Mouse (Mus musculus): ENCODE measurements around the gene Rab11fip4. TPM values are rescaled to one million over a fixed set of nuclear protein-coding genes. Genes with fewer than 3 reads are reported as not detected.
A peak's percentile ranks its signal among the peaks of the same experiment; 100 is the strongest.

Rab11fip4 gene
- total and polyA plus RNA-seq, 2 experiments from 2014 or later = 17.4 to 69.3 TPM

DNA sequence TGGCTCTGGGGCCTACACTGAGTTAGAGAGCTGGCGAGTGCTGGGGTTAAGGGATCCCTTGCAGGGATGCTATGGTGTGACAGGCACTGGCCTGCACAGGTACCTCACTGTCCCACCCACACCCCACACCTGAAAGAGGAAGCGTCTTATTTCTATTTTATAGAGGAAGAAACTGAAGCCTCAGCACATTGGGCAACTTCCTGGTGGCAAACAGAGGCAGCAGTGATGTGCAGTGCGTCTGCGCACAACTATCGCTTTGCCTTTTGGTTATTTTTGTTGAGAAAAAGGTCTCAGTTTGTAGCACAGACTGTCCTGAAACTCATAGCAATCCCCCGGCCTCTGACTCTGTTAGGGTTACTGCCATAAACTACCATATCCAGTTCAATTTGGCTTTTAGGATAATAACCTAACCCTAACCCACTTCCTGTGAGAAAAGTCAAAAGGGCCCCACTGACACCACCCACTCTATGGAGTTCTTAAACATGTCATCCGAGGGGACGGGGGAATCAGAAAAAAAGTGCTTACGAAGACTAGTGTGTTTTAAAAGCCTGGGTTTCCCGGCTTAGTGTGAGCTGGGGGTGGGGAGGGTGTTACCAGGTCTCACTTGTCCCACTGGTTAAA lies 67.3 kb downstream of the Rab11fip4 start:
- Histone ChIP-seq H3K4me1 (ENCODE audit: insufficient read depth, low read length) (0 out of 2 replicates have a peak, but pooled peaks cover 8% of the 10 kb centered on the region), H3K9ac (replicated peaks; ENCODE audit: low read length) (no peak overlapping the region), H3K27ac (no peak overlapping the region), H3K4me2 (ENCODE audit: low read depth, low read length) (no peak overlapping the region), H3K9me3 (ENCODE audit: low read length) (no peaks in the 10 kb centered on the region), H3K4me3 (ENCODE audit: low read length) (no peak overlapping the region), H3K27me3 (ENCODE audit: insufficient read depth, low read length) (no peaks in the 10 kb centered on the region), H3K36me3 (ENCODE audit: insufficient read depth, low read length) (no peaks in the 10 kb centered on the region)
- no peak for TF ChIP-seq CTCF (IDR thresholded peaks at IDR 0.05; ENCODE audit: low read depth)
- DNase-seq (ENCODE audit: low spot score) (no peak), ATAC-seq (no peak)
- WGBS = 93% methylated on average over 10 of the region's 10 CpGs

DNA sequence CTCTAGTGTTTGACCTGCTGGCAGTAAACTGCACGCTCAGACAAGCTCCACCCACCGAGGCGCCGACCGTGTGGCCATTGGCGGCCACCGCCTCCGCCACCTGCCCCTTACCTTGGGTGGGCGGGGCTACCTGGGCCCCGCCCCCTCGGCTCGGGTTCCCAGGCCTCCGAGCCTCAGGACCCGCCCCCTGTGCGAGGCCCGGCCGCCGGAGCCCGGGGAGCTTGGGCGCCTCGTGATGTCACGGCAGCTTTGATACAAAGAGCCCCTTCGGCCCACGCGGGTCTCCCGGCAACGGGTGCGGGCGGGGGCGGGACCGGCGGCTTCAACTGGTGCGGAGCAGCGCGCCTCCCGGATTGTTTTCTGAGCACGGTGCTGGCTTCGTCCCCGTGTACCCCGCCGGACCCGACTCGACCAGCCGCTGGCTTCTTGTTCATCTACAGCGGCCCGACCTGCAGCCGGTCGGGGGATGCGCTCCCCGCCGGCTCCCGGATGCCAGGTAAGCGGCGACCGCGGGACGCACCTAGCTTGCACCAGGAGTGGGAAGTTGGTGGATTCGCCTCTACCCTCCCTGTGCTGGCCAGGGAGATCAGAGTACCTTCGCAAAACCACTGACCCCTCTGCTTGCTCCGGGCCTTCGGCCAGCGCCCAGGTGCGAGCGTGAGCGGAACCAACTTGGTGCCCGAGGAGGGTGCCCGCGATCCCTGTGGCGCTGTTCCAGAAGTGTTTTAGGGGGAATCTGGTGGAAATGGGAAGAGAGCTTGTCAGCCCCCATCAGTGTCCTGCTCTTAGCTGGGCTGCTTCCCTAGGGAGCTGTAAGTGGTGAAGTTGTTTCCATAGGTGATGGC lies 69.6 kb downstream of the Rab11fip4 start:
- peak; percentile 86 for DNase-seq (ENCODE audit: low spot score)
- H3K4me3 ChIP-seq (ENCODE audit: low read length) = peak overlapping the region; percentile 55
- H3K9me3 ChIP-seq (ENCODE audit: low read length) = no peaks in the 10 kb centered on the region
- no peaks in the 10 kb centered on the region for H3K27me3 ChIP-seq (ENCODE audit: insufficient read depth, low read length)
- H3K36me3 ChIP-seq (ENCODE audit: insufficient read depth, low read length) = no peaks in the 10 kb centered on the region
- peak overlapping the region; percentile 60; the same call in 1 of the 2 replicates for H3K27ac ChIP-seq
- ATAC-seq = peak; percentile 92
- H3K9ac ChIP-seq (replicated peaks; ENCODE audit: low read length) = peak overlapping the region; percentile 76
- WGBS = under 1% methylated on average over 69 of the region's 69 CpGs
- 0 out of 2 replicates have a peak, but pooled peaks cover 8% of the 10 kb centered on the region for H3K4me1 ChIP-seq (ENCODE audit: insufficient read depth, low read length)
- peak overlapping the region; percentile 96 for H3K4me2 ChIP-seq (ENCODE audit: low read depth, low read length)
- no peak for TF ChIP-seq CTCF (IDR thresholded peaks at IDR 0.05; ENCODE audit: low read depth)

DNA sequence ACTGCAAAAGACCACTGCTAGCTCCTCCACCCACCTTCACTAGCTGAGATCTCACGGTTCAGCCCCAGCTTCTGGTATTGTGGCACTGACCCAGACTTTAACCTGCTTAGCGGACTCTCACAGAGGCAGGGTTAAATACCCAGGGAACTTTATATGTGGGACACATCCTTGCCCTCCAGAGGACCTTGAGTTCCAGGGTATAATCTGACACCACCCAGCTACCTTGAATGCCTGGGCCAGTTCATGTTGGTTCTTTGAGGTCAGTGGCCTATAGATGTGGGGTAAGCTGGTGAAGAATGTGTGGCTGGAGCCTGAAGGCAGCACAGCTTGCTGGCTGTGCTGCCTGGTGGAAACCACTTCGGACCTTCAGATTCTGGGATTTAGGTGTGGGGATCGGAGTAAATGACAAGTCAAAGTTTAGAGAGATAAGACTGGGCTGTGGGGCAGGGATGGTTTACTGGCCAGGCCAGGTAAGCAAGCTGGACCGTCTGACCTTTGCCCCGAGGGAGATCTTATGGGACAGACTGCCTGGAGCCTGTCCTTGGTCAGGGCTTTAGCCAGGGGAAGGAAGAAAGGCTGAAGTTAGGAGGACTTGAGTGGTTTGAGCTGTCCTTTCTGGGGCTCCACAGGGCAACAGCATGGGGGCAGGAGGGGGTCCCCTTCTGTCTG lies 71.0 kb downstream of the Rab11fip4 start:
- Histone ChIP-seq H3K4me1 (ENCODE audit: insufficient read depth, low read length) (peaks cover 8% of the 10 kb centered on the region; the same call in 1 of the 2 replicates), H3K9me3 (ENCODE audit: low read length) (no peaks in the 10 kb centered on the region), H3K27ac (no peak overlapping the region), H3K4me3 (ENCODE audit: low read length) (no peak overlapping the region), H3K36me3 (ENCODE audit: insufficient read depth, low read length) (no peaks in the 10 kb centered on the region), H3K9ac (replicated peaks; ENCODE audit: low read length) (no peak overlapping the region), H3K27me3 (ENCODE audit: insufficient read depth, low read length) (no peaks in the 10 kb centered on the region), H3K4me2 (ENCODE audit: low read depth, low read length) (peak overlapping the region; percentile 96; the same call in 1 of the 2 replicates)
- 68% methylated on average over 6 of the region's 6 CpGs for WGBS
- ATAC-seq (no peak), DNase-seq (ENCODE audit: low spot score) (no peak)
- TF ChIP-seq CTCF (IDR thresholded peaks at IDR 0.05; ENCODE audit: low read depth) = no peak

DNA sequence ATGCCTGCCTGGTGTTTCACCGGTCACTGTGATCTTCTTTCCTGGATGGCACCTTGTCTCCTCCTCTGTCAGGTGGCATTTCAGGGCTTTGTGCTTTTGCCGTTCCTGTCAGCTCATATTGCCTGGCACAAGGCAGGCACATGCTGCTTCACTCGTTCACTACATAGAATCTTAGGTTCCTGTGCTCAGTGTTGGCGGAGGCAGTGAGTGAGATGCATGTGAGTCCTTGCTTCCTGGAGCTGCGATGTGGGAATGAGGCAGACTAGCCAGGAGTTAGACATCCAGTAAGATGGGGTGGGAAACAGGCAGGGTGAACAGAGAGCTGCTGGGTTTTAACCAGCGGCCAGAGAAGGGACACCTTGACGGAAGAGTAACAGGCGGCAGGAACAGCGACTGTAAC lies 72.1 kb downstream of the Rab11fip4 start:
- Histone ChIP-seq H3K27ac (no peak overlapping the region), H3K4me3 (ENCODE audit: low read length) (no peak overlapping the region), H3K9ac (replicated peaks; ENCODE audit: low read length) (no peak overlapping the region), H3K9me3 (ENCODE audit: low read length) (no peaks in the 10 kb centered on the region), H3K36me3 (ENCODE audit: insufficient read depth, low read length) (no peaks in the 10 kb centered on the region), H3K4me2 (ENCODE audit: low read depth, low read length) (no peak overlapping the region), H3K27me3 (ENCODE audit: insufficient read depth, low read length) (no peaks in the 10 kb centered on the region), H3K4me1 (ENCODE audit: insufficient read depth, low read length) (peaks cover 8% of the 10 kb centered on the region; the same call in 1 of the 2 replicates)
- WGBS = 78% methylated on average over 9 of the region's 9 CpGs
- DNase-seq (ENCODE audit: low spot score) (no peak), ATAC-seq (no peak)
- no peak for TF ChIP-seq CTCF (IDR thresholded peaks at IDR 0.05; ENCODE audit: low read depth)

DNA sequence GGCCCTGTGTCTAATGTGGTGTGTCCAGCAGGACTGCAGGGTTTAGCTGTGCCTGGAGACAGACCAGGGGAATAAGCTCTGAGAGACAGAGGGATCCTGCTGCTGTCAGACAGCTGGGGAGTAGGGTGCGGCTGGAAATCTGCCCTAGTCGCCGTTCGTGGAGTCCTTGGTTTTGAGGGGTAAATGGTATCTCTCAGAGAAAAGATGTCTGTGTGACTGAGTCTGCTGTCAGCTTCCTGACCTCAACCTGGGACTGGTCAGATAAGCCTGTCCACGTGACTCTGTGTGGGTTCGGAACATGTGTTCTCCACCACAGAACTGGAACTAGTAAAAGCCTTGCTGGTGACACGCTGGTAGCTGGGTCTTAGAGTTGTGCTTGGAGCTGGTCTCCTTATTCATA lies 72.6 kb downstream of the Rab11fip4 start:
- Histone ChIP-seq H3K27me3 (ENCODE audit: insufficient read depth, low read length) (no peaks in the 10 kb centered on the region), H3K36me3 (ENCODE audit: insufficient read depth, low read length) (no peaks in the 10 kb centered on the region), H3K27ac (no peak overlapping the region), H3K4me2 (ENCODE audit: low read depth, low read length) (no peak overlapping the region), H3K4me3 (ENCODE audit: low read length) (no peak overlapping the region), H3K4me1 (ENCODE audit: insufficient read depth, low read length) (peaks cover 8% of the 10 kb centered on the region; the same call in 1 of the 2 replicates), H3K9ac (replicated peaks; ENCODE audit: low read length) (no peak overlapping the region), H3K9me3 (ENCODE audit: low read length) (no peaks in the 10 kb centered on the region)
- DNase-seq (ENCODE audit: low spot score) (no peak), ATAC-seq (no peak)
- 78% methylated on average over 7 of the region's 7 CpGs for WGBS
- no peak for TF ChIP-seq CTCF (IDR thresholded peaks at IDR 0.05; ENCODE audit: low read depth)

DNA sequence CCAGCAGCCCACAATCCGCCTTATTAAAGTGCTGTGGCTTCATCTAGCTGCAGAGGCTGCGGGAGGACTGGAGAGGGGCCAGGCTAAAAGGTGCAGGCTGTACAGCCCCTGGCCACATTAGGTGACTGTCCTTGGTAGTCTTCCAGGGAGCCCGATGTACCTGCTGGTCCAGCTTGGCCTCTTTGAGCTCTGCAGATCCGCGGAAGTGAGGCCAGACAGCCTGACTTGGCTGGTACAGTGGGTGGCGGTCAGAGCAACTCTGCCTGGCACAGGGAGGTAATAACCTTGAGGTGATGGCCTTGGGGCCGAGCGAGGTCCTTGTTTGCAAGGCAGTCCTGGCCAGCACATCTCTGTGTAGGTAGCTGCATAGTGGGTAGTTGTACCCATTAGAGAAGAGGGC lies 75.5 kb downstream of the Rab11fip4 start:
- Histone ChIP-seq H3K27me3 (ENCODE audit: insufficient read depth, low read length) (no peaks in the 10 kb centered on the region), H3K9me3 (ENCODE audit: low read length) (no peaks in the 10 kb centered on the region), H3K4me3 (ENCODE audit: low read length) (no peak overlapping the region), H3K36me3 (ENCODE audit: insufficient read depth, low read length) (no peaks in the 10 kb centered on the region), H3K27ac (no peak overlapping the region), H3K4me2 (ENCODE audit: low read depth, low read length) (no peak overlapping the region), H3K4me1 (ENCODE audit: insufficient read depth, low read length) (peaks cover under 1% of the 10 kb centered on the region; the same call in 1 of the 2 replicates), H3K9ac (replicated peaks; ENCODE audit: low read length) (no peak overlapping the region)
- no peak for ATAC-seq
- TF ChIP-seq CTCF (IDR thresholded peaks at IDR 0.05; ENCODE audit: low read depth) = no peak
- WGBS = 86% methylated on average over 8 of the region's 8 CpGs
- DNase-seq (ENCODE audit: low spot score) = no peak

All from hindbrain, postnatal 0 days (tissue).